Mouse (Mus musculus) cerebellum, adult 18-20 months (tissue): Measurements from ENCODE around the gene Pou3f4.
"Not testable (repeated sequence)": the region's sequence is repeated elsewhere in the genome, so short reads cannot be mapped to it uniquely, and the experiment has no call there.

ENCODE experiments used
- DNase-seq, 2 experiments: peaks; one replicate each; pipeline ENCODE4 v3.0.0; 2021

The Pou3f4 gene

GRCm38 (mm10) chrX:110814151-110814571 lies at the start of gene Pou3f4:
Pou3f4 (plus strand) TSS chrX:110814280.
- DNase-seq = peak; percentile 22 to 30

- no peak for DNase-seq
Observed at GRCm38 (mm10) chrX:110765939-110766338, 48.1 kb upstream of the Pou3f4 start.

GRCm38 (mm10) chrX:110774807-110775206 lies 39.3 kb upstream of the Pou3f4 start:
- DNase-seq = not testable (repeated sequence)

- DNase-seq = no peak
Observed at GRCm38 (mm10) chrX:110802502-110802901, 11.6 kb upstream of the Pou3f4 start.

- no peak for DNase-seq
Observed at GRCm38 (mm10) chrX:110810001-110810578, 4.0 kb upstream of the Pou3f4 start.

- no peak for DNase-seq
Observed at GRCm38 (mm10) chrX:110810753-110811506, 3.1 kb upstream of the Pou3f4 start.

GRCm38 (mm10) chrX:110812071-110812470 lies 2.0 kb upstream of the Pou3f4 start:
- DNase-seq = no peak

- no peak for DNase-seq
Observed at GRCm38 (mm10) chrX:110813401-110813800, 679 bp upstream of the Pou3f4 start.

GRCm38 (mm10) chrX:110814592-110815548 lies 790 bp downstream of the Pou3f4 start:
- no peak for DNase-seq

- no peak for DNase-seq
Observed at GRCm38 (mm10) chrX:110815549-110815930, 1.5 kb downstream of the Pou3f4 start.

- no peak for DNase-seq
Observed at GRCm38 (mm10) chrX:110816609-110817008, 2.5 kb downstream of the Pou3f4 start.

GRCm38 (mm10) chrX:110817211-110817610 lies 3.1 kb downstream of the Pou3f4 start:
- DNase-seq = no peak

GRCm38 (mm10) chrX:110837450-110837849 lies 23.4 kb downstream of the Pou3f4 start:
- no peak for DNase-seq

GRCm38 (mm10) chrX:110851300-110851699 lies 37.2 kb downstream of the Pou3f4 start:
- DNase-seq = no peak
